Mouse (Mus musculus) heart, embryonic 11.5 days (tissue): ENCODE results near the gene Inafm1. TPM values are rescaled to one million over a fixed set of nuclear protein-coding genes. Genes with fewer than 3 reads are reported as not detected.

Experiments
- ATAC-seq: fragments of 200-750 bp; cut with Nextera tagmentation; replicated peaks from 2 replicates; pipeline ENCODE4 v1.8.0; 2017; ENCODE audit warnings: moderate library complexity; ENCODE audit not compliant: insufficient number of reproducible peaks, low FRiP score, low TSS enrichment
- H3K27ac ChIP-seq: fragments of 300-500 bp; sonication (generic); 2 replicates; pipeline ENCODE4 v1.5.1; 2014; ENCODE audit warnings: mild to moderate bottlenecking, low read depth, low read length
- H3K27me3 ChIP-seq: fragments of 300-500 bp; sonication (generic); 2 replicates; pipeline ENCODE4 v1.6.1; 2014; ENCODE audit warnings: mild to moderate bottlenecking, low read length, mixed read lengths; ENCODE audit not compliant: control insufficient read depth, insufficient read depth
- H3K36me3 ChIP-seq: fragments of 300-500 bp; sonication (generic); 2 replicates; pipeline ENCODE4 v1.6.1; 2014; ENCODE audit warnings: mild to moderate bottlenecking, low read length, moderate library complexity, mixed read lengths; ENCODE audit not compliant: control insufficient read depth, insufficient read depth
- H3K4me1 ChIP-seq: fragments of 300-500 bp; sonication (generic); 2 replicates; pipeline ENCODE4 v1.6.1; 2014; ENCODE audit warnings: low read length; ENCODE audit not compliant: control insufficient read depth, insufficient read depth
- H3K4me2 ChIP-seq: fragments of 300-500 bp; sonication (generic); 2 replicates; pipeline ENCODE4 v1.6.1; 2014; ENCODE audit warnings: mild to moderate bottlenecking, moderate library complexity
- H3K4me3 ChIP-seq: fragments of 300-500 bp; sonication (generic); 2 replicates; pipeline ENCODE4 v1.5.1; 2014; ENCODE audit warnings: low read depth, low read length
- H3K9ac ChIP-seq: fragments of 300-500 bp; sonication (generic); 2 replicates; pipeline ENCODE4 v1.6.1; 2014; ENCODE audit warnings: mild to moderate bottlenecking, low read depth, low read length, moderate library complexity
- H3K9me3 ChIP-seq: fragments of 300-500 bp; sonication (generic); replicated peaks from 2 replicates; pipeline ENCODE4 v1.6.1; 2016; ENCODE audit warnings: low read length; ENCODE audit not compliant: control insufficient read depth
- WGBS: fragments of 180-500 bp; shearing (Covaris S2); extraction: QIAGEN DNeasy Blood & Tissue Kit; methylation state at CpG from one replicate; pipeline ENCODE4 v1.1.7; 2014; ENCODE audit not compliant: insufficient replicate concordance; 5-methylcytosine and 5-hydroxymethylcytosine counted together
- polyA plus RNA-seq: library from polyadenylated mRNA; unstranded; fragments of >200 nt; fragmentation: Nextera tagmentation; extraction: Ambion mirVana; gene quantifications from 2 replicates; pipeline ENCODE4 v1.2.1, GENCODE M21; 2014

Gene Inafm1
- polyA plus RNA-seq, result 6.6 and 6.7 TPM in 2 replicates

DNA sequence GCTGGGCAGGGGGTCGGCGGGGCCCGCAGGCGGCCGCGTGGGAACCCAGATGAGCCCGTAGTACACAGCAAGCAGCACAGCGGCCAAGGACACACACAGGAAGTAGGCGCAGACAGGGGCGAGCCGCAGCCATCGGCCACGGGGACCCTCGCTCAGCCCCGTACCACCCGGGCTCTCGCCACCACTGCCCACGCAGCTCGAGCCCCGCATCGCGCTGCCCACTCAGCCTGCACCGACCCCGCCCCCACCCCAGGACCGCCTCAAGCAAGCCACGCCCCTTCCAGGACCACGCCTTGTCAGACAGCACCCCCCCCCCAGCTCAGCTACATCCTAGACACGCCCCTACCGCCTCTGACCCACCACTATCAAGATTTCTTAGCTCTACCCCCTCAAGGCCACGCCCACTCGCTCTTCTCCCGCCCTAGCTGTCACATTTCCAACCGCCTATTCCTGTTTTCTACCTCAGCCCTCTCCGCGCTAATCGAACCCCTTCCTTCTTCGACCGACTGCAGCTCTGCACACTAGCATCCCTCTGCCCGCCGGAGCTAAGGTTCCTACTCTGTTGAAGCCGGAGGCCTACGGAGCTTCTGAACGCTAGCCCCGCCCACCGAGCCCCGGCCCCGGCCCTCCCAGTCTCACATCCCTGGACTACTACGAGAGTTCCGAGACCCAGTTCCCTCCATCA lies at the start of gene Inafm1:
Gene Inafm1, minus strand, starts transcription at position 537 of the 685 bp plus-strand sequence.
- H3K4me1 ChIP-seq, result peaks cover 22% of the 10 kb centered on the region
- 2% methylated on average over 36 of the region's 49 CpGs for WGBS

DNA sequence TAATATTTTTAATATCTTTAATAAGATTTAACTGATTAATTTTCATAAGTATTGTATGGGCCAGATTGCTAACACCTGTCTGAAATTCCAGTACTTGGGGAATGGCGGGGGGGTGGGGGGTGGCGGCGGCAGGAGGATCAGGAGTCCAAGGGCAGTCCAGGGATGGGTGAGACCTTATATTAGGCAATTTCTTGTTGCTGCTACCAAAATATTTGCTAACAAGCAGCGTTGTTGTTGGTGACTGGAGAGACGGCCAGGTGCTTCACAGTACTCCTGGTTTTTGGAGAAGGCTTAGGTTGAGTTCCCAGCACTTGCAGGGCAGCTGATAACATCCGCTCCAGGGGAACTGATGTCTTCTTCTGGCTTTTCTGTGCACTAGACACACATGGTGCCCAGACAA lies 47.1 kb upstream of the Inafm1 start:
- no peak overlapping the region for H3K4me2 ChIP-seq
- peaks cover 2% of the 10 kb centered on the region; the same call in 1 of the 2 replicates for H3K36me3 ChIP-seq
- H3K27me3 ChIP-seq, result no peaks in the 10 kb centered on the region
- no peak for ATAC-seq
- WGBS, result 86% methylated on average over 6 of the region's 6 CpGs
- no peak overlapping the region for H3K27ac ChIP-seq
- no peak overlapping the region for H3K9ac ChIP-seq
- H3K4me3 ChIP-seq, result no peak overlapping the region
- no peaks in the 10 kb centered on the region for H3K9me3 ChIP-seq
- no peaks in the 10 kb centered on the region for H3K4me1 ChIP-seq

More for the DNA sequence above, at the start of gene Inafm1:
- ATAC-seq, result peak; percentile 85
- Histone ChIP-seq H3K27me3 (no peaks in the 10 kb centered on the region), H3K36me3 (peaks cover 16% of the 10 kb centered on the region), H3K9ac (peak within 1 kb of the TSS; percentile 88), H3K4me2 (peak within 1 kb of the TSS; percentile 96), H3K4me3 (peak within 1 kb of the TSS; percentile 83), H3K9me3 (no peaks in the 10 kb centered on the region), H3K27ac (peak within 1 kb of the TSS; percentile 94)

DNA sequence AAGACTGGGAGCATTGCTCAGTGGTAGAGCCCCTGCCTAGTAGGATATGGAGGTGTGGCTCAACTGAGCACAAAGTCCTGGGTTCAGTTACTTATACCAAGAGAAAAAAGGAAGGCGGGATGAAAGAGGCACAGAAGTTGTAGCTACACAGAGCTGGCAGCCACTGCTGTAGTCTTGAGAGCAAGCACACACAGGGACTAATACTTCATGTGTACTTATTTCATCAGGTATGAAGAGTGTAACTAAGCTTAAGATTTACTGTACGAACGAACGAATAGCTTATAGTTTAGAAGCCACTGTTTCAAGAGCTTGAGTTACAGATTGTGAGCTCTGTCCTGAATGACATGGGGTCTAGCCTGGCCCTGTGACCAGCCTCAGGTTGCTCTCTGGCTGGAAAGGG lies 45.8 kb upstream of the Inafm1 start:
- Histone ChIP-seq H3K36me3 (peaks cover 2% of the 10 kb centered on the region; the same call in 1 of the 2 replicates), H3K4me3 (no peak overlapping the region), H3K27ac (no peak overlapping the region), H3K9me3 (no peaks in the 10 kb centered on the region), H3K4me1 (peaks cover 3% of the 10 kb centered on the region; the same call in 1 of the 2 replicates), H3K4me2 (no peak overlapping the region), H3K27me3 (no peaks in the 10 kb centered on the region), H3K9ac (no peak overlapping the region)
- ATAC-seq, result no peak
- 85% methylated on average over 4 of the region's 4 CpGs for WGBS

GRCm38 (mm10) chr7:16317094-16317493 lies 43.7 kb upstream of the Inafm1 start:
- H3K27me3 ChIP-seq, result no peaks in the 10 kb centered on the region
- ATAC-seq, result no peak
- H3K9me3 ChIP-seq, result no peaks in the 10 kb centered on the region
- no peak overlapping the region for H3K9ac ChIP-seq
- H3K27ac ChIP-seq, result no peak overlapping the region
- H3K4me3 ChIP-seq, result no peak overlapping the region
- no peaks in the 10 kb centered on the region; the same call in 1 of the 2 replicates for H3K36me3 ChIP-seq
- WGBS, result 73% methylated on average over 13 of the region's 14 CpGs
- peaks cover 8% of the 10 kb centered on the region for H3K4me1 ChIP-seq
- no peak overlapping the region for H3K4me2 ChIP-seq

- ATAC-seq, result no peak
- Histone ChIP-seq H3K4me1 (peaks cover 16% of the 10 kb centered on the region), H3K4me2 (no peak overlapping the region), H3K9me3 (no peaks in the 10 kb centered on the region), H3K4me3 (no peak overlapping the region), H3K9ac (no peak overlapping the region), H3K27ac (no peak overlapping the region), H3K27me3 (no peaks in the 10 kb centered on the region), H3K36me3 (no peaks in the 10 kb centered on the region; the same call in 1 of the 2 replicates)
- WGBS, result 47% methylated on average over 4 of the region's 4 CpGs
Observed at GRCm38 (mm10) chr7:16315222-16315759, 41.9 kb upstream of the Inafm1 start.

- WGBS, result 8% methylated on average over 13 of the region's 13 CpGs
- H3K4me1 ChIP-seq, result peaks cover 22% of the 10 kb centered on the region
- ATAC-seq, result no peak
Observed at GRCm38 (mm10) chr7:16314221-16314775, 40.9 kb upstream of the Inafm1 start.

DNA sequence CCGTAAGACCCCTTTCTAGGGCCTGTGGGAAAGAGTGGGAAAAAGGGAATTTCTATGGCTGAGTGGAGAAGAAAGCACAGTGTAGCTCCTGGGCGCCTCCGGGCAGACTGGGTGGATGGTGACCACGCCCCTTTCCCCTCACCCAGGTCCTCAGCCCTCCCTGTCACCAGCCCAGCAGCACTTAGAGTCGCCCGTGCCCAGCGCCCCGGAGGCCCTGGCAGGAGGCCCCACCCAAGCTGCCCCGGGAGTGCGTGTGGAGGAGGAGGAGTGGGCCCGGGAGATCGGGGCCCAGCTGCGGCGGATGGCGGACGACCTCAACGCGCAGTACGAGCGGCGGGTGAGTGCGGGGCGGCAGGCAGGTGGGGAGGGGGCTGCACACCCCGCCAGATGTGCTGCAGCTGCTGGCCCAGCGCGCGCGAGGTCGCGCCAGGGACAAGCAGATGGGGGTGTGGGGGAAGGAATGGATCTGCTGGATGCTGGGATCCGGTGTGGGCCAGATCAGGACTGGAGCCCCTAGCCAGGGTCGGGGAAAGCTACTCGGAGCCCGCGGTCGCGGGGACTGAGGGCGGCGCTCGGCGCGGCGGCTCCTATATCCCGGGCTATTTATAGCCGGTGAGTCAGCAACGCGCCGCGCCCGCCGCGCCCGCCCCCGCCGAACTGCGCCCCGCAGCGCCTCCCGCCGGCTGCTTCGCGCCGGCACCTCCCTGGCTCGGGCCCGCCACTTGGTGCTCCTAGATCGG lies 40.2 kb upstream of the Inafm1 start:
- Histone ChIP-seq H3K4me1 (peaks cover 22% of the 10 kb centered on the region), H3K4me2 (peak overlapping the region; percentile 84), H3K27me3 (no peaks in the 10 kb centered on the region), H3K4me3 (peak overlapping the region; percentile 86), H3K9me3 (no peaks in the 10 kb centered on the region), H3K9ac (peak overlapping the region; percentile 82), H3K27ac (peak overlapping the region; percentile 92), H3K36me3 (no peaks in the 10 kb centered on the region; the same call in 1 of the 2 replicates)
- ATAC-seq, result peak; percentile 71
- WGBS, result 1% methylated on average over 44 of the region's 66 CpGs

More at GRCm38 (mm10) chr7:16314221-16314775, 40.9 kb upstream of the Inafm1 start:
- no peaks in the 10 kb centered on the region; the same call in 1 of the 2 replicates for H3K36me3 ChIP-seq
- H3K4me3 ChIP-seq, result peak overlapping the region; percentile 86
- H3K9ac ChIP-seq, result peak overlapping the region; percentile 82
- H3K27ac ChIP-seq, result peak overlapping the region; percentile 92
- H3K4me2 ChIP-seq, result peak overlapping the region; percentile 84
- H3K9me3 ChIP-seq, result no peaks in the 10 kb centered on the region
- no peaks in the 10 kb centered on the region for H3K27me3 ChIP-seq

- H3K9me3 ChIP-seq, result no peaks in the 10 kb centered on the region
- peak; percentile 27; the same call in 1 of the 2 replicates for ATAC-seq
- H3K27ac ChIP-seq, result peak overlapping the region; percentile 92
- H3K4me1 ChIP-seq, result peaks cover 25% of the 10 kb centered on the region
- peak overlapping the region; percentile 84 for H3K4me2 ChIP-seq
- H3K4me3 ChIP-seq, result peak overlapping the region; percentile 86
- H3K36me3 ChIP-seq, result no peaks in the 10 kb centered on the region; the same call in 1 of the 2 replicates
- H3K9ac ChIP-seq, result peak overlapping the region; percentile 94
- no peaks in the 10 kb centered on the region for H3K27me3 ChIP-seq
- WGBS, result under 1% methylated on average over 12 of the region's 12 CpGs
Observed at GRCm38 (mm10) chr7:16312672-16313311, 39.4 kb upstream of the Inafm1 start.
